Mouse (Mus musculus) thymus, postnatal 36 days (tissue): Measurements from ENCODE around the gene Ndufaf7.

ENCODE experiments used
- DNase-seq, 2 experiments: peaks; one replicate each; pipeline ENCODE4 v3.0.0; 2022; ENCODE audit warnings: mixed read lengths in 2 of 2

Gene Ndufaf7

GRCm38 (mm10) chr17:78966092-78966883 is 29.4 kb downstream of the Ndufaf7 start:
- DNase-seq: no peak

- no peak for DNase-seq
Observed at GRCm38 (mm10) chr17:78968500-78968899, 31.6 kb downstream of the Ndufaf7 start.

- DNase-seq: no peak
Observed at GRCm38 (mm10) chr17:78983166-78983565, 46.2 kb downstream of the Ndufaf7 start.

GRCm38 (mm10) chr17:78983736-78984135 is 46.8 kb downstream of the Ndufaf7 start:
- no peak for DNase-seq

GRCm38 (mm10) chr17:78989015-78989414 is 52.1 kb downstream of the Ndufaf7 start:
- DNase-seq: no peak

- no peak for DNase-seq
Observed at GRCm38 (mm10) chr17:78991549-78991948, 54.6 kb downstream of the Ndufaf7 start.

GRCm38 (mm10) chr17:78992303-78993027 is 55.5 kb downstream of the Ndufaf7 start:
- DNase-seq: no peak

- DNase-seq: no peak
Observed at GRCm38 (mm10) chr17:78993670-78994069, 56.7 kb downstream of the Ndufaf7 start.

GRCm38 (mm10) chr17:78994382-78994781 is 57.4 kb downstream of the Ndufaf7 start:
- no peak for DNase-seq

- no peak for DNase-seq
Observed at GRCm38 (mm10) chr17:78994931-78995820, 58.2 kb downstream of the Ndufaf7 start.
